Mouse (Mus musculus): Measurements from ENCODE around the gene Zfp980.
"Not testable (repeated sequence)": the region's sequence is repeated elsewhere in the genome, so short reads cannot be mapped to it uniquely, and the experiment has no call there.

DNA sequence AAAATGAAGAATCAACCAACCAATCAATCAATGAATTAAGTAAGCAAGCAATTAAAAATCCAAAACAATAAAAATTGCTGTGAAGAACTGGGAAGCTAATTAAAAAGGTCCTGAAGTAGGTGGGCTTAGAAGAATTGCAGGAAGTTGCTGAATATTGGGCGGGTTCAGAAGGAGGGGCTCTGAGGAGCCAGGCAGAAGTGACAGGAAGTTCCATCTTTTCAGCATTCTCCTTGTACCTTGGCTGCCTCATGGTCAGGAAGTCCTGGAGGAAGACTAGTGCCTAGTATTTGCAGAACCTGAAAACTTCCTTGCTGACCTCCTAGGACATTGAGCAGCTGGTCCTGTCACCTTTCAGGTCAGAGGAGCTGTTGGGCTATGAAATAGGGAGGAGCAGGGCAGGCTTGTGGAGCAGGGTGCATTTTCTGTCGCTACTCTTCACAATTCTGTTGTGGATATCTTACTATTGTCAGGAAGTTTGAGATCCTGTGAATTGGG lies 3.8 kb downstream of the Zfp980 start:
- not testable (repeated sequence) for TF ChIP-seq CTCF (IDR thresholded peaks at IDR 0.05; ENCODE audit: extremely low read depth, insufficient read length, insufficient replicate concordance, low read depth, low read length); POLR2A (IDR thresholded peaks at IDR 0.05; ENCODE audit: low read depth, low read length)
